ENCODE assay signal across 14 mouse cellular contexts in genomic region chr1:61288185-61288584, GRCm38 (mm10).
"Had no signal": no experiment of that assay in that cellular context is flagged by ENCODE, and none has a peak within 500 bp of the region (broad histone marks: within the 10 kb centered on the region; RNA-seq: fewer than 3 reads in every experiment).

No protein-coding gene starts in this region.

- DNase-seq: right cerebral cortex, adult 18-20 months; right cerebral cortex, postnatal 14 days; right cerebral cortex, postnatal 25 days; right cerebral cortex, postnatal 4 days; spleen, adult 18-20 months; thymus, adult 18-20 months; thymus, adult 2 months; thymus, postnatal 14 days; thymus, postnatal 25 days; thymus, postnatal 36 days; thymus, postnatal 4 days had no signal

- H3K27me3 ChIP-seq: neural tube, embryonic 15.5 days; stomach, embryonic 15.5 days had no signal

- H3K36me3 ChIP-seq: neural tube, embryonic 15.5 days; stomach, embryonic 15.5 days had no signal

- H3K4me2 ChIP-seq: neural tube, embryonic 15.5 days; stomach, embryonic 15.5 days had no signal

- H3K4me3 ChIP-seq: neural tube, embryonic 15.5 days; stomach, embryonic 15.5 days had no signal

- H3K9me3 ChIP-seq: neural tube, embryonic 15.5 days; stomach, embryonic 15.5 days had no signal

- H3K9ac ChIP-seq: neural tube, embryonic 15.5 days; stomach, embryonic 15.5 days had no signal

- H3K4me1 ChIP-seq: neural tube, embryonic 15.5 days; stomach, embryonic 15.5 days had no signal

- H3K27ac ChIP-seq: neural tube, embryonic 15.5 days; stomach, embryonic 15.5 days; stomach, postnatal 0 days had no signal
